Mouse (Mus musculus) intestine, postnatal 0 days (tissue): Measurements from ENCODE around the gene Pcnx3. TPM values are rescaled to one million over a fixed set of nuclear protein-coding genes. Genes with fewer than 3 reads are reported as not detected.

Source experiments
- ATAC-seq: fragments of 200-750 bp; cut with Nextera tagmentation; 2 replicates; pipeline ENCODE4 v1.8.0; 2017; ENCODE audit warnings: mild to moderate bottlenecking, moderate TSS enrichment, moderate library complexity
- H3K27ac ChIP-seq: fragments of 300-500 bp; sonication (generic); 2 replicates; pipeline ENCODE4 v1.5.1; 2014; ENCODE audit warnings: mild to moderate bottlenecking, low read depth, low read length, moderate library complexity
- H3K27me3 ChIP-seq: fragments of 300-500 bp; sonication (generic); replicated peaks from 2 replicates; pipeline ENCODE4 v1.6.1; 2014; ENCODE audit warnings: low read length, mixed read lengths; ENCODE audit not compliant: control insufficient read depth, insufficient read depth
- H3K36me3 ChIP-seq: fragments of 300-500 bp; sonication (generic); 2 replicates; pipeline ENCODE4 v1.6.1; 2014; ENCODE audit warnings: mild to moderate bottlenecking, moderate library complexity; ENCODE audit not compliant: control insufficient read depth, insufficient read depth
- H3K4me1 ChIP-seq: fragments of 300-500 bp; sonication (generic); replicated peaks from 2 replicates; pipeline ENCODE4 v1.6.1; 2014; ENCODE audit warnings: antibody characterized with exemption, low read length, mixed read lengths; ENCODE audit not compliant: control insufficient read depth, insufficient read depth
- H3K4me2 ChIP-seq: fragments of 300-500 bp; sonication (generic); replicated peaks from 2 replicates; pipeline ENCODE4 v1.6.1; 2014; ENCODE audit warnings: low read depth, mild to moderate bottlenecking, moderate library complexity
- H3K4me3 ChIP-seq: fragments of 300-500 bp; sonication (generic); 2 replicates; pipeline ENCODE4 v1.5.1; 2014; ENCODE audit warnings: low read depth, low read length
- H3K9ac ChIP-seq: fragments of 300-500 bp; sonication (generic); 2 replicates; pipeline ENCODE4 v1.6.1; 2014; ENCODE audit warnings: mild to moderate bottlenecking, low read depth, low read length
- H3K9me3 ChIP-seq: fragments of 300-500 bp; sonication (generic); 2 replicates; pipeline ENCODE4 v1.6.1; 2016; ENCODE audit warnings: mixed run types; ENCODE audit not compliant: control insufficient read depth
- CTCF ChIP-seq: sonication (generic); IDR thresholded peaks from 2 replicates; pipeline ENCODE4 v1.5.1; 2016; ENCODE audit warnings: low read depth, mild to moderate bottlenecking, control low read depth, antibody characterized with exemption, moderate library complexity
- WGBS: fragments of 180-500 bp; shearing (Covaris S2); extraction: QIAGEN DNeasy Blood & Tissue Kit; methylation state at CpG from one replicate; pipeline ENCODE4 v1.1.7; 2014; 5-methylcytosine and 5-hydroxymethylcytosine counted together
- polyA plus RNA-seq: library from polyadenylated mRNA; unstranded; fragments of >200 nt; fragmentation: Nextera tagmentation; extraction: Ambion mirVana; gene quantifications from 2 replicates; pipeline ENCODE4 v1.2.1, GENCODE M21; 2015

The Pcnx3 gene
- polyA plus RNA-seq, 1 experiment from 2014 or later, result 9.3 TPM

DNA sequence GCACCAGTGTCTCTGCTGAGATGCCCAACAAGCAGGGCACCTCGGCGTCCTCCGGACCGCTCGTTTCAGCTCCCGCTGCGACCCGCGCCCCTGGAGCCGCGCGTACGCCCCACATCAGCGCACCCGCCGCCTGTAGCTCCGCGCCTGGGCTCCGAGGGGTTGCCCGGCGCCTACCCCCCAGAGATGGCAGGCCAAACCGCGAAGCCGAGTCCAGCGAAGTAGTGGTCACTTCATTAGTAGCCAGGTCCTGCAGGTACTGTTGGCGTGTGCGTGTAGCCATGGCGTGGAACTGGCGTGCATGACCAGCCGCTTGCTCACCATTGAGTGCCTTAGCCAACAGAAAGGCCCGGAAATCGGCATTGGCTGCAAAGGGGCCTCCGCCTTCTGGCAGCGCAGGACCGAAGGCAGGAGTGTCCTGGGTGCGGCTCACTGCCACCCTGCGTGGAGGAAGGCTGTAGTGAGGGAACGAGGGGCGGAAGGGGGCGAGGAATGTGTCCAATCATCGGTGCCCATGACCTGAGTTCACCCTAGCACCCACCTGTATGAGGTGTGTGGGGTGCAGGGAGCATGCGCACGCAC is 33.9 kb downstream of the Pcnx3 start:
- peak overlapping the region; percentile 35 for H3K4me3 ChIP-seq
- 26% methylated on average over 43 of the region's 43 CpGs for WGBS
- no peaks in the 10 kb centered on the region for H3K9me3 ChIP-seq
- no peaks in the 10 kb centered on the region; the same call in 1 of the 2 replicates for H3K4me1 ChIP-seq
- no peak; the same call in 1 of the 2 replicates for ATAC-seq
- no peaks in the 10 kb centered on the region for H3K27me3 ChIP-seq
- H3K4me2 ChIP-seq, result peak overlapping the region; percentile 76
- TF ChIP-seq CTCF, result no peak
- no peak overlapping the region for H3K9ac ChIP-seq
- peaks cover 48% of the 10 kb centered on the region for H3K36me3 ChIP-seq
- no peak overlapping the region for H3K27ac ChIP-seq

DNA sequence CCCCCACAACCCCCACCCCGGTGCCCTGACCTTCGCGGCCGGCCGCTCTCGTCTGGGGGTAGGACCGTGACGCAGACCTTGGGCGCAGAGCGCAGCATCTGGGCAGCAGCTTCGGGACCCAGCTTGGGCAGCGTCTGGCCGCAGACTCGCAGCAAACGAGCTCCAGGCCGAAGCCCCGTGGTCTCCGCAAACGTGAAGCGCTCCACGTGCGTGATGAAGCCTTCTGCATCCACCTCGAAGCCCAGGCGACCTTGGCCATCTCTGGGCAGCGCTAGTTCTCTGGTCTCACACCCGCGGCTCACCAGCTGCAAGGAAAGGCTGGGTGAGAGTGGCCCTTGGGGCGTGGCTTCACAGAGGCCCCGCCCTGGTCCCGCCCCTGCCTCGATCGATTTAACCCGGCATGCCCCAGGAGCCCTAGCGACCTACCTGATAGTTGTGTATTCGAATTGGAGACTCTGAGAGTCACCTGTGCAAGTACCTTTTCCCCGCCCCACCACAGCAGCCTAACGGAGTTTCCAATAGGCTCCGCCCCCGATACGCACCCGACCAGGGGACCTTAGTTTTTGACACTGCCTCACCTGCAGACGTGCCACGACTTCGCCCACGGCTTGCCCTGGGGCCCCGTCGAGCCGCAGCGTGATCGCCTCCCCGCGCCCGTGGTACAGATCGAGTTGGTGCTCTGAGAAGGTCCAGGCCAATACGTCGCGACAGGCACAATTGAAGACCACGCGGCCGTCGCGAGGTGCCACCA is 34.6 kb downstream of the Pcnx3 start:
- Histone ChIP-seq H3K36me3 (peaks cover 44% of the 10 kb centered on the region), H3K27me3 (no peaks in the 10 kb centered on the region), H3K4me2 (peak overlapping the region; percentile 76), H3K27ac (no peak overlapping the region), H3K9ac (no peak overlapping the region), H3K4me1 (no peaks in the 10 kb centered on the region; the same call in 1 of the 2 replicates), H3K4me3 (peak overlapping the region; percentile 35), H3K9me3 (no peaks in the 10 kb centered on the region)
- WGBS, result 18% methylated on average over 62 of the region's 62 CpGs
- no peak for TF ChIP-seq CTCF
- peak; percentile 77 for ATAC-seq

DNA sequence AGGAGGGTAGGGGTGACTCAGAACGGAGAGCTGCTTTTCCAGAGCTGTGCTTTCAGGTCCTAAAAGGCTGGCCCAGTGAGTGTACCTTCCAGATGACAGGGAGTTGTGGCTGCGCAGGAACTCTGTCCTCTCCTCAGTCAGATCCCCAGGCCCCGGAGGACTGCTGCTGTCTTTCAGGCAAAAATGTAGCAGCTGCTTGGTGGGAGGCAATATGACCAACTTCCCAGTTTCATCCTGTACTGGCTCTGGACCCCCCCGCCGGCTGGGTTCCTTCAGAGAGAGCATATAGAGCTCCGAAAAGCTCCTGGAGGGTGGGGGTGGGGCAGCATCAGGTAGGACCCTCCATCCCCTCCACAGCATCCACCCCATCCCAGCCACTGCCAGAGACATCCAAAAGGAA is 36.1 kb downstream of the Pcnx3 start:
- H3K4me2 ChIP-seq, result no peak overlapping the region
- no peak for TF ChIP-seq CTCF
- H3K4me3 ChIP-seq, result no peak overlapping the region
- H3K9ac ChIP-seq, result no peak overlapping the region
- ATAC-seq, result no peak
- WGBS, result 82% methylated on average over 6 of the region's 6 CpGs
- no peak overlapping the region for H3K27ac ChIP-seq
- peaks cover 42% of the 10 kb centered on the region for H3K36me3 ChIP-seq
- no peaks in the 10 kb centered on the region for H3K27me3 ChIP-seq
- no peaks in the 10 kb centered on the region for H3K9me3 ChIP-seq
- H3K4me1 ChIP-seq, result peaks cover 7% of the 10 kb centered on the region; the same call in 1 of the 2 replicates

DNA sequence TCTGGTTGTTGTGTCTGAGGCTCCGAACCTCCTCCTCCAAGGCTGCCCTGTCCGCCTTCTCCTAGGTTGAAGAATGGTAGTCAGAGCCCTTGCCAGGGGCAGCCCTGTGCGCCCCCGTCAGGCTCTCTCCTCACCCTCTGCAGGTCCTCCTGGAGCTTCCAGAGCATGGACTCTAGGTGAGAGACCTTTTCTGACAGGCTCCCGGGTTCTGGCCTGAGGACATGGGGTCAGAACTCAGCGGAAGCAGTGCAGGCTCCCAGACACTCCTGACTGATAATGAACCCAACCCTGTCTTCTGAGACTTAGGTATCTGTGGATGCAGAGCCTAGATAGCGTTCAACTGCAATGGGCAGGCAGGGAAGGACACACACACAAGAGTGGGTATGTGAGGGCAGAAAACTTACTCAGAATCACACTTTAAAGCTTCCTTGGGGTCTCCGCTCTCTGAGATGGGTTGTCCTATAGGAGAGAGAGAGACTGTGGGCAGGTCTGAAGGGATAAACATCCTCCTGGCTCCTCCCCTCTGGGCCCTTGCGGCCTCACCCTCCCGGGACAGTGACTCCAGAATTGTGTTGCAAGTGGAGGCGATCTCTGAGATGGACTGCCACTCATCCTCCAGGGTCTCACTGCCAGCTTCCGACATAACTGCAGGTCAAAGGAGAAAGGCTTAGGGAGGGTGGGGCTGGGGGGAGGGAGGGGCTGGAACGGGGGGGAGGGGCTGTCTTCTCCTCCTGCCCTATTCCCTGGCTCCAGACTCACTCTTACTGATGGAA is 37.0 kb downstream of the Pcnx3 start:
- no peak overlapping the region for H3K9ac ChIP-seq
- no peak overlapping the region for H3K4me2 ChIP-seq
- ATAC-seq, result no peak
- H3K4me1 ChIP-seq, result peaks cover 7% of the 10 kb centered on the region; the same call in 1 of the 2 replicates
- no peaks in the 10 kb centered on the region for H3K27me3 ChIP-seq
- TF ChIP-seq CTCF, result no peak
- H3K9me3 ChIP-seq, result no peaks in the 10 kb centered on the region
- peaks cover 47% of the 10 kb centered on the region for H3K36me3 ChIP-seq
- 71% methylated on average over 13 of the region's 13 CpGs for WGBS
- H3K4me3 ChIP-seq, result no peak overlapping the region
- no peak overlapping the region for H3K27ac ChIP-seq

DNA sequence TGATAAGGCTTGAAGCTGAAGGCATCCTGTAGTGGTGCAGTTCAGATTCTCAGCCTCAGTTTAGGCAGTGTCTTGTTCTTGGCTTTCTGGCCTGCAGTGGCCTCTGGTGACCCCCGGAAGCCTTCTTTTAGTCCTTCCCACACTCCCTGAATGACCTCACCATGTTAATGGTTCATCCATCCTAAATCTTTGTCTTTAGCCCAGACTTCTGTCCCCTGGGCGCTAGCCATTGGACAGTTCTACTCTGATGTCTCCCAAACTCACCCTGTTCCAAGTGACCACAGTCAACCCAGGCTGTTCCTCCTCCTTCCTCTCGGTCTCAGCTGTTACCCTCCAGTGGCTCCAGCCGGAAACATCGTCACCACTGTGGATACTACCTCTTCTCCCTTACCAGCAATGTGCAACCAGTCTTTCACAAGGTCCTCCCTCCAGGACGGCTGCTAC is 39.4 kb downstream of the Pcnx3 start:
- TF ChIP-seq CTCF, result no peak
- Histone ChIP-seq H3K4me3 (no peak overlapping the region; the same call in 1 of the 2 replicates), H3K27me3 (no peaks in the 10 kb centered on the region), H3K4me1 (peaks cover 7% of the 10 kb centered on the region; the same call in 1 of the 2 replicates), H3K9ac (0 out of 2 replicates have a peak overlapping the region, but pooled peaks have one; percentile 40), H3K27ac (no peak overlapping the region), H3K36me3 (peaks cover 60% of the 10 kb centered on the region), H3K9me3 (no peaks in the 10 kb centered on the region), H3K4me2 (peak overlapping the region; percentile 63)
- 63% methylated on average over 6 of the region's 6 CpGs for WGBS
- ATAC-seq, result no peak; the same call in 1 of the 2 replicates
